Mouse (Mus musculus): Measurements from ENCODE around the gene Traf3ip2. TPM values are rescaled to one million over a fixed set of nuclear protein-coding genes. Genes with fewer than 3 reads are reported as not detected.

Traf3ip2 gene
- total RNA-seq, 2 experiments from 2014 or later, result 9.9 to 20.0 TPM

DNA sequence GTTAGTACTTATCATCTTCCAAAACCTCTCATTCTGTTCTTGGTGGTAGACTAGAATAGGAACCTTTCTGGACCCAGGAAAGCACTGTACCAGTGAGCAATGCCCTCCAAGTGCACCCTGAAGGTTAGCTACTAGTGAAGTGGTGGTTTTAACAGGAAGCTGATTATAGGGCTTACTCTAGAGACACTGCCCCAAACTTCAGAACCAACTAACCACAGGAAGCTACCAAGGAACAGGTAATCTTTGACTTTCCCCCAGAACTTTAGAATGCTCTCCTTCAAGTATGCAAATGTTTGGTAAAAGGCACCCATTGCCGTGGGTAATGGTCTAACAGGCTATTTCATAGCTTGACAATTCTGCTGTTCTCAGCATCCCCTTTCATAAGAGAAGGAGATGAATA lies 12.6 kb upstream of the Traf3ip2 start:
- DNase-seq, result no peak

DNA sequence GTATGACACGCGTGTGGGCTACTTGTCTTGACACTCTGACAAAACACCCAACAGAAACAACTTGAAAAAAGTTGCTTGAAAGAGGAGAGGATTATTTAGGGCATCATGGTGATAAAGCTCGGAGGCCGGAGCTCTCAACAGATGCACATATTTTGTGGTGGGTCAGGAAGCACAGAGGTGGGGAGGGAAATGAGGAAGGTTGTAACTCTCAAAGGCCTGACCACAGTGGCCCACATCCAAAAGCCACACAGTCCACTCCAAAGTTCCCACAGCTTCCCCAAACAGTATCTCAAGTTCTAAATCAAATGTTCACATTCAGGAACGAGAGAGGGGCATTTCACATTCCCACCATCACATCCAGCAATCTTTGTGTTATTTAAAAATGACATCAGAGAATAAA lies 11.7 kb upstream of the Traf3ip2 start:
- DNase-seq, result no peak

DNA sequence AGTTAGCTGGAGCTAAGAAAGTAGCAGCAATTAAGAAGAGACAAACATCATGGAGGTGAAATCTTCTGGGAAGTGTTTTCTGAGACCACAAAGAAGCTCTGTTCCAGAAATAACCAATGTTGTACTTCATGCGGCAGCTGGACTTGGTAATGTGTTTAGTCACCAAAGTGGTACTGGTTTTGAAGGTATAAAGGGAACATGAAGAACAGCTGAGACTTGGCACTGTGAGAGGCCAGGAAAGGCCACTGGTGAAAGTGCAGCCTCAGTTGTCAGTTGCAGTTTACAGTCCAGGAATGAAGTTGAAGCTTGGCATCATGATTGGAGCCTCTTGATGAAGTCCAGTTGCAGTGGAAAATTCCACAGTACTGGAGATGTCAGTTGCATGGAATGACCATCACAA lies 6.3 kb upstream of the Traf3ip2 start:
- no peak for DNase-seq

DNA sequence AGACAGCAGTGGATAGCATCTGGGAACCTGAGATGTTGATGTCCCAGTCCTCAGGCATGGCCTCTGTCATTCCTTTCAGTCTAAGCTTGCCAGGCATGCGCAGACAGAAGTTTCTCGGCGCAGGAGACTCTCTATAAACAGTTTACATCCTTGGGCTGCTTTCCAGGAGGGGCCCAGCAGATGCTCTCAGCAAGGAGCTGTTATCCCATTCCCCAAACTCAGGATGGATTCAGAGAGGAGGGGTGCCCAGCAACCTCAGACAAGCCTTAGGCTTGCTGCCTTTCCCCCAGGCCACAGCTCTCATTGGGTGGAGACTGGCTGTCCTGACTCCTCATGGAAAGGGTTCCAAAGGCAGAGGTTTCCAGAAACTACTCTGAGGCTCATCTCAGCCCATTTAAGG lies 1.5 kb upstream of the Traf3ip2 start:
- DNase-seq, result no peak

DNA sequence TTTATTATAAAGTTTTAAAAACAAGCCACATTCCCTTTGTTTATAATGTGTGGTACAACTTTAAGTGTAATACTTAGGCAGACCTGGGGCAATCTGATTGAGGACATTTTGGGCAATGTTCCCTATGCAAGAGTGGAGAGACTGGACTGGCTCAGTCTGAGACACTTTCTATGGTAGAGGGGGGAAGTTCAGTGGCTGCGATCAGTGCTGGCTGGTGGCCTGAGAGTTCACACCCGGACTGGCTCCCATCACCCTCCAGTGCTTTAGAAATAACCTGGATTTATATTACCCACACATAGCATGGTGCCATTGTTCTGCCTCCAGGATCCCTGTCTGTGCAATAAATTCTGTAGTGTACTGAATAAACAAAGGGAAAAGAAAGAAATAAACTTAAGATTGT lies 603 bp upstream of the Traf3ip2 start:
- DNase-seq, result no peak

DNA sequence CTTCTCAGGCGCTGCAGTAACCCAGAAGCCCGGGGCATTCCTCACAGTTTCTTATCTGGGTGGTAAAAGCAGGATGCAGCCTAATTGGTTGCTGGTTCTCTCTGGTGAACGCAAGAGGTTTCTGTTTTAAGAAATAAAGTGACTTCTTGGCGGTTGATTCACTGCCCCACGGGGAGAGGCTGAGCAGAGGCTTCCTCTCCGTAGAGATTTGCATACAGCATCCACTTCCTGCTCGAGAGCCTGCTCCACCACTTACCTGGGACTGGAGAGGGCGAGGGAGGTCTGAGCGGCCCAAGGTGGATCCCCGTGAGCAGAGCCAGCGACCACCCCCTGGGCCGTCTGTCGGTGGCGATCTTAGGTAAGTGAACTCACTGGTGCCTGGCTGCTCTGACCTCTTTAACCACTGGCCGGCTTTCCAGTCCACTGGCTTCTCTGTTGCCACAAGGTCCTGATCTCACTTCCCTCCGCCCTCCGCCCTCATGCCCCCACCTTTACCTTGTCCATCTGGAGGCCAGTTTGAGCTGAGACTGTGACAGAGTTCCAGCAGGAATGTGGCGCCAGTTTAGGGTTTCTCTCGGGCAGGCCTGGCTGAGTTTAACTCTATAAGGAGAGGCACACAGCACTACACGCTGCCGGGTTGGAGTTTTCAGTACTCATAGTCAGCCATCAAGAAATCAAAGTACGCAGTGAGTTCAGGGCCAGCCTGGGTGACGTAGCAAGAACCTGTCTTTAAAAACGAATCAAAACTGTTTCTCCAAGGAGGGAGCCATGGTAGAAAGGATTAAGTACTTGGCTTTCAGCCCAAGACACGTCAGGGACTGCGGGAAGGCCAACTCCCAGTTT lies 476 bp downstream of the Traf3ip2 start:
- peak; percentile 78 for DNase-seq

DNA sequence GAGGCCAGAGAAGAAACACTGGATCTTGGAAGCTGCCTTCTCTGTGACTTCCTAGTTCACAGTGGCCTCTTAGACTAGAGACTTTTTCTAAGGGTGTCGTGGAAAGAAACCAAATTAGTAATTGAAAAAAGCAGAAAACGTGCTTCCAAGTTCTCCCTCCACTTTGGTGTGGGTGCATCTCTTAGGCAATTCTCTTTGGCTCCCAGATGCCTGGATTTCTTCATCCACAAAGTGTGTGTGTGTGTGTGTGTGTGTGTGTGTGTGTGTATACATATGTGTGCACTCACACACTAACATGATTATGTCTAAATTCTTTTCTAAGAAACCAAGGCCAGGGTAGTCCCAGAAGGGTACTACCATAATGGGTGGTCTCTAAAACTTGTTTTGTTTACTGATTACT lies 1.2 kb downstream of the Traf3ip2 start:
- peak; percentile 57 for DNase-seq

DNA sequence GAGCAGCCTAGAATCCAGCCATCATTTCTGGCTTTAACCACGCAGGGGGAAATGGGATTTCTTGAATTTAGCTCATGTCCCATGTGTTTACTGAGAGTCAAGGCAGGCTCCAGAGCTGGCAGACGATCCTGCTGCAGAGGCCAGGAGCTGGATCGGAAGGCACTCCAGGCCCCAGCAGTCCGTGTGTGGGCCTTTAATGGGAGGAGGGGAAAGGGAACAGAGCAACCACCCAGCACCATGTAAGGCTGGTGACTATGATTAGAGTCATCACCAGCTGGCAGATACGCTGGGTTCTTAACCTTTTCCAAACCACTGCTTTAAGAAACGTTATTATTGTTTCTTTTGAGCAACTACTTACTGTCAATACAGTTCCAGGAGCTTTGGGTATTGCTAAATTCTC lies 1.9 kb downstream of the Traf3ip2 start:
- DNase-seq, result peak; percentile 84

DNA sequence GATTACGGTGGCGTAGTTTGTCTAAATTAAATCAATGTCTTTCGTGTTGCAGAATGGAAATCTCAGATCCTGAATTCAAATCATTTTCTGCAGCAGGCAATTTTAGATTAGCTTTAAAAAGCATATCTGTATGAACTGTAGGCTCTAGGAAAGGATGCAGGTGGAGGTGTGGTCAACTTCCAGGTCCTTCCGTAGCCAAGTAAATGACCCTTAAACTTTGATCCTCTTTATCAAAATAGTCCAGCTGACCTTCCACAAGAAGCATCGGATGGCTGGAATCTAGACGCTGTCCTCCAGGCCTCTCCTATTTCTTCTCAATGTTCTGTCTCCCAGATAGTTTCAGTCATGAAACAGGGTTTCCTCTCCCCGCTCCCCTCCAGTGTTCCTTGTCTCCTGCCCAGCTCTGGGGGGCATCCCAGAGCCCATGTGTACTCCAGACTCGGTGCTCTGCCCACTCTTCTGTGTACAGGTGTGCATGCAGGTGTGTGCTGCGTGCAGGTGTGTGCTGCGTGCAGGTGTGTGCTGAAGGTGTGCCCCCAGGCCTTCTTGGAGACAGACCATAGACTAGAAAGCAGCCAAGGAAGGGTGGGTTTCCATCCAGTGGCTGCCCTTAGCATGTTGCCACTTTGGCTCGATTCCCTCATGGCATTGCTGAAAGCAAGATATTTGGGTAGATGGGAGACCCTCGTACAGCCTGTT lies 2.9 kb downstream of the Traf3ip2 start:
- no peak for DNase-seq

DNA sequence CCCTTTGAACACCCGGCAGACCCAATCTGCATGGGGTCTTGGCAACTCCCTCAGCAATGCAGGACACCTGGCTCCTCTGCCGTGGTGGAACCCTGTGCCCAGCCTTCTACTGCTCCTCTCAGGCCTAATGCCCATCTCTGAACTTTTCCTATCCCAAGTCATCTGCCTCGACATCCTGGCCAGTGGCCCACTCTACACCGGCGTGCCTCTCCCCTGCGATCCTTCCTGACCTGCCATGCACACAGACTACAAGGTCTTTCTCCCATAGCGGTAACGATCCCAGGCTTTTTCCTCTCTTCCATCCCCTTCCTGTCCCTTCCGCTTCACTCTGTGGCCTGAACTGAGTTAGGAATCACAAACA lies 3.5 kb downstream of the Traf3ip2 start:
- no peak for DNase-seq

DNA sequence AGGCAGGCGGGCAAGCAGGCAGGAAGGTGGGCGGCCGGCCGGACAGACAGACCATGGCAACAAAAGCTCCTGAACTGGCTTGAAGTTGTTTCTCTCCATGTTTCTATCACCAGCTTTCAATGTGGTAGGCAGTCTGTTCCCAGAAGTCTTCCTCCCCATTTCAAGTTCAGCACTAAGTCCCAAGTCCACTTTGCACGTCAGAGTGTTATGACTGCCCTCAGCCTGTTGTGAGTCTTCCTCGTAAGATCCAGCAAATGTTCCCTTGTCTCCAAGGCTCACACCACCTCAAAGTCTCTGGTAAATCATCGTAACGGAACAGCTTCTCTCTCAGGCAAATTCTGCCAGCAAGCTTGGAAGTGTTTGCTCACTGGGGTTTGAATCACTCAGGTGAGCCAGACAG lies 3.9 kb downstream of the Traf3ip2 start:
- DNase-seq, result no peak

DNA sequence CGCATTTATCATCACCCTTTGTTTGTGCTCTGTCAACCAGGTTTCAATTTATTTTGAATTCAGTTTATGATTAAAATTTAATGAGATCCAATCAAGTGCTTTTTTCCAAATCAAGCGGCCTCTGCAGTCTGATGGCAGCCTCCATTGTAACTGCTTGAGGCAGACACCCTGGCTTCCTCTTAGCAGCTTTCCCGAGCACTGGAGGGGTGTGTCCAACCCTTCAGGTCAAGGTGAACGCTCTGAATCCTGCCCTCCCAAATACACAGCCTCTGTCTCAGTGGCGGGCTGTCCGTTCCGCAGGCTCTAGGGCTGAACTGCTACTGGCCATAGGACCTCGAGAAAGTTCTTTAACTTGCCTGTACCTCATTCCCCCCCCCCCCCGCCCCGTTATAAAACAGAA lies 5.7 kb downstream of the Traf3ip2 start:
- DNase-seq, result no peak

DNA sequence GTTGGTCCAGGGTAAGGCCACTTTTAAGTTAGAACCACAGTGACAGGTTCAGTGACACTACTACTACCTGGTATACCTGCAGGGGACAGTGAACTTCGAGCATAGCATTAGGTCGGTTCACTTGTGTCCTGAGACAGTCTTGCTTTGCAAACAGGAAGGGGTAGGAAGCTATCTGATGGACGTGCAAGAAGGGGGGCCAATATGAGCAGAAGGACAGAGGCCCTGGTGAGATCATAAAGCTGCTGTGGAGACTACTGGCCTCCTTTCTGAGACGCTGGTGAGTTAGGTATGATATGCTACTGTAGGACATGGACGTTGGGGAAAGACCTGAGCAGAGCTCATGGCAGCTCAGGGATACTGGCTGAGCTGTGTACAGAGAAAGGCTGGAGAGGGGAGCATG lies 7.9 kb downstream of the Traf3ip2 start:
- DNase-seq, result no peak

DNA sequence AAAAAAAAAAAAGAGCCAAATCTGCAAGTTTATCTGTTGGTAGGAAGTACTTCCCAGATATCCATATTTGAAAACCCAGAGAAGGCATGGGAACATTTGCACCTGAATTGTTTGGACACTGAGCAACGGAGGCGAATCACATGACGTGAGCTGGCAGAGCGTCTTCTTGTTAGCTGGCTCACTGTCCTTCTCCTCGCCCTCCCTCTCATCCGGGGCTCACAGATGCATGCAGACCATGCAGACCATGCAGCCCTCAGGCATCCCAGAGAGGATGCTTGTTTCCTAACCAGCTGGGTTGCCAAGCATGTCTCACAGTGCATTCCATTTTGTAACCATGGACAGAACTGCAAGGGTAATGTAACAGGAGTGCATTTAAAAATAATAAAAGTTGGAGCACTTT lies 11.1 kb downstream of the Traf3ip2 start:
- DNase-seq, result no peak

DNA sequence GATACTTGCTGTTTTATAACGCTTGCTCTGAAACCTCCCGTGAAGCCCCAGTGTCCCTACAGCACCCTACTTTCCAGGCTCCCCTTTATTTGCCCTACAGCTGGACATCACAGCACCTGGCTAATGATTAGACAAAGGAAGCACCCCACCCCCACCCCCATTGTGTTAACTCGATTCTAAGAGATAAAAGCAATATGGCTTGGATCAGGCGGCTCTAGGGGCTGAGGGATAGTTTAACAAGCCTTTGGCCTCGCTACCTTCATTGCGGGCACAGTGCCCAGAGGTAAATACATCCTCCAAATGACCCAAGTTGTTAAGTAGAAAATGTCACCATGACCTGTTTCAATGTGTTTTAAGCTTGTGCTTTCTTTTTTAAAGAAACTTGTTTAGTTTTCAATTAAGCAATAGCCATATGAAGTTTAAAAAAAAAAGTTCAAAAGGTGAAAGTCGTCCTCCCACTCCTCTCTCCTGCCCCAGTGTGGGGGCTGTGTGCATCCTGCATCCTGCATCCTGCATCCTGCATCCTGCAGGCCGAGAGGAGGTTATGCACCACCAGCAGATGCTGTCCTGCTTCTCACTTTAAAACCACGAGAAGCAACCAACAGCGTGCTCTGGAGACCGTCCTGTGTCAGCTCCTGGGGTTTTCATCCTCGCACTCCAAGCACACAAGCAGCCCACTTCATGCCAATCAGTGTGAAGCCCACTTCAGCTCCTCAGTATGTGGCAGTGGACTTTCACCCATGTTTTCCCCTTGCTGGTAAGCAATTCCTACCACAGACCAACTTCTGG lies 12.3 kb downstream of the Traf3ip2 start:
- no peak for DNase-seq

DNA sequence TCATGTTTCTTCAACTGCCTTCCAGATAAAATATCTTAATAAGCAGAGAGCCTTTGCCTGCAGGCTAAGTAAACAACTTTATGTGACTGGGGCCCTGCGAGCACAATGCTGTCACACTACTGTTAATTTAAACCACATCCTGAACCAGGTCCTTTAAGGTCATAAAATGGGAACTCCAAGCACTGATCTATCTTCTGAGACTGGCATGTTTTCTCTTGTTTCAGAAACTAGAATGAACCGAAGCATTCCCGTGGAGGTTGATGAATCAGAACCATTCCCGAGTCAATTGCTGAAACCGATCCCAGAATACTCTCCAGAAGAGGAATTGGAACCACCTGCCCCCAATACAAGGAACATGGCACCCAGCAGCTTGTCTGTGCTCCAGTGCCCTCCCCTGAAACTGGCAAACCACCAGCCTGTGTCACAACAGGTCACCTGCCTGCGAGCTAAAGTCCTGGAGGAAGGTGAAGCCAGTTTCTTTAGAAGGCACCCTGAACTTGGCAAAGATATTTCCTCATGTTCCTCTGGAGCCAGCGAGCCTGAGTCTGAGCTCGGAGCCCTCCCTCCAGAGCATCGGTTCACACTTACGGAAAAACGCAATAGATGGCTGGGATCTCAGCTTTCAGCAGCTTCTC lies 13.0 kb downstream of the Traf3ip2 start:
- peak; percentile 39 for DNase-seq

DNA sequence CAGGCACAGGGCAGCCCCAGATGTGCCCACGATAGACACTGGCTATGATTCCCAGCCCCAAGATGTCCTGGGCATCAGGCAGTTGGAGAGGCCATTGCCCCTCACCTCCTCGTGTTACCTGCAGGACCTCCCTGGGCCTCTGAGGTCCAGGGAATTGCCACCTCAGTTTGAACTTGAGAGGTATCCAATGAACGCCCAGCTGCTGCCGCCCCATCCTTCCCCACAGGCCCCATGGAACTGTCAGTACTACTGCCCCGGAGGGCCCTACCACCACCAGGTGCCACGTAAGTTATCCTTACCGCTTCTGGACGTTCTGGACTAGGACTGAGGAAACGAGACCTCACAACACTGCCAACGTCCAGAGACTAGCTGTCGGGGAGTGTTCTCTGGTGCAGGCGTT lies 13.6 kb downstream of the Traf3ip2 start:
- no peak for DNase-seq

DNA sequence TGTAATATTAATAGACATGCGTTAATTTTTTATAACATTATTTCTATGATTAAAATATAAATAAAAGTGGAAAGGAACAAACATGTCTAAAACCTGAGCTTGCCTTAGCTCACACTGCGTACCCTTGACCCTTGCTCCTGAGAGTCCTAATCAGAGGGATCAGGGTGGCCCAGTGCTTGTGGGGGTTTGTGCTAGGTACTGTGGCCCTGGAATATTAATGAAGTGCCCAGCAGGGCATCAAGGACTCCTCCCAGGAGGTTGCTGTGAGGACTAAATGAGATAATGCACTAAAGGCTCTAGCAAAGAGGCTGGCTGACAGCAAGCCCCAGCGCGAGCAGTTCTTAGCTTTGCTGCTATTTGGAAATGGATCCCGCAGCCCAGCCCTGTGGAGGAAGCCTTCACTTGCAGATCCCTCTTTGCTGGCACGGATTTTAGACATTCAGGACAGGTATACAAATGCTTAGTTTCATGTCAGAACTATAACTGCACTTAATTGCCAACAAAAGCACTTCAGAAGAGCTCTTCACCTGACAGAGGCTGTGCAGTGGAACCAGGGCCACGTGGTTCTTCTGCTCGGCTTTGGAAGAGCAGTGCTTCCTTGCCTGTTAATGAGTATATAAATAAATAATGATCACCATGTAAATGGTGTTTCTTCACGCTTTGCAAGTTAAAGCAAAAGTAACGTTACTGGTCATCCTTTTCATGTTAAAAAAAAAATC lies 16.2 kb downstream of the Traf3ip2 start:
- DNase-seq, result no peak

DNA sequence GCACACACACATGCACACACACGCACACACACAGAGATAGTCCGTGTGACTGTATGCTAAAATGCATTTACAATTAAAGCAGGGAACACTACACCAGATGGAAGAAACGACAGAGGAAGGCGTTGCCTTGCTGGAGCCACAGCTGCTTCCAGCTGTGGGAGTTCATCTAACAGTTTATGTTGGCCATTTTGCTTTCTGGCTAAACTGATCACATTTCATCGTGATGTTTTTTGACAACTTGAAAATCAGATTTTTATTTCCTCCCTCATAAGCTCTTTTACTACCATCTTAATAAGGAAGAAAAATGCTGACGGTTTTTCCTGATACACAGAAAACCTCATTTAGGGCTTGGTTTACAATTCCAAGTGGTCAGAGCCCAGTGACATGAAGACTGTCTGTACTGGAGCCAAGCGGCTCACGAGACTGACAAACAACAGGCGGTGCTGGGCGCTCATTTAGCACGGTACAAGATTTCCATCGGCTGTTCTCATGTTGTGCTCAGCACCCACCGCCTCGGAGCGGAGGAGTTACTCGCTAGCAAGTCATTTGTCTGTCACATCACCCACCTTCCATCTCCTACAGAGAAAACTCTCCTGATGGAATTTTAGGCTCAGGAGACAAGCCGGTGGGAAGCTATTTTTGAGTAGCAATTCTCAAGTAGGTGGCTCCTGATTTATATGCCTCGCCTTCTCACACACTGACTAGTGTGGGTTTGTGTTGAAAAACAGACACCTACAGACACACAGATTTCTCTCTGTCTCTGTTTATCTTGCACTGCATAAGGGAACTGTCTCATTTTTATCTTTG lies 17.2 kb downstream of the Traf3ip2 start:
- no peak for DNase-seq

DNA sequence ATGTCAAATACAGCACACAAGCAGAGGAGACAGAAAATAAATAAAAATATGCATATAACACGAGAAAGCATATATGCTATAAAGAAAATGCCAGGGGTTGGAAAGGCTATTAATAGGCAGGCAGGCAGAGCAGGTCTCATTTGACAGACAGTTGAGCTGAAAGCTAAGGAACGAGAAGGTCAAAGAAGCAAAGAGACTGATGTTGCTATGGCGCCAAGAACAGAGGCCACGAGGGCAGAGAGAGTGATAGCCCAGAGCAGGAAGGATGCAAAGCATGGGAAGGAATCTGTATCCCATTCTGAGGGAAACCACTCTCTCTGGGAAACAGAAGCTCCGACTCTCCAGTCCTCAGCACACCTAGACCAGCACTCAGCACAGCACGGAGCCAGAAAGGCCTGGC lies 18.1 kb downstream of the Traf3ip2 start:
- no peak for DNase-seq

DNA sequence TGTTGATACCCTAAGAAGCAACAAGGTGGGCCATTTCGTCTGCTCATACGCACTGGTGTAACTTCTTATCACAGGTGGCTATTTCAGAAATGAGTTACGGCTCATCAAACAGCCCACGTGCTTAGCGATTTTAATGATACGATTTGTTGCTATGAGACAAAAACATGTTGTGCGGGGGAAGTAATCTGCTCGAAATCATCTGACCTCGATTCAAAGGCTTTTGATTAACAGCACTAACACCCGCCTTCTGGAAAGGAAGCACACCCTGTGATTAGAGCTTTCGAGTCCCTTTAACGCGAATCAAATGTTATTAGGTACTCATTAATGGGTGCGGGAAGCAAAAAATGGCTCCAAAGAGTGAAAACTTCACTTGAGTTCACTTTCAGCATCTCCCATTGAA lies 18.9 kb downstream of the Traf3ip2 start:
- DNase-seq, result no peak
